Mouse (Mus musculus): ENCODE results near the gene Gjc1. TPM values are rescaled to one million over a fixed set of nuclear protein-coding genes. Genes with fewer than 3 reads are reported as not detected.
A peak's percentile ranks its signal among the peaks of the same experiment; 100 is the strongest.

The Gjc1 gene
- total and polyA plus RNA-seq, 2 experiments from 2014 or later = 18.0 to 21.3 TPM

GRCm38 (mm10) chr11:102769141-102769540 is 50.4 kb downstream of the Gjc1 start:
- no peaks in the 10 kb centered on the region; the same call in 1 of the 2 replicates for H3K4me1 ChIP-seq (ENCODE audit: insufficient read depth, low read length)
- H3K36me3 ChIP-seq (ENCODE audit: insufficient read depth, low read length) = no peaks in the 10 kb centered on the region
- H3K4me2 ChIP-seq (ENCODE audit: low read depth, low read length) = no peak overlapping the region
- 81% methylated on average over 6 of the region's 6 CpGs for WGBS
- H3K9ac ChIP-seq (replicated peaks; ENCODE audit: low read length) = no peak overlapping the region
- no peaks in the 10 kb centered on the region for H3K27me3 ChIP-seq (ENCODE audit: insufficient read depth, low read length)
- DNase-seq (ENCODE audit: low spot score) (no peak), ATAC-seq (no peak)
- TF ChIP-seq CTCF (IDR thresholded peaks at IDR 0.05; ENCODE audit: low read depth) = no peak
- H3K9me3 ChIP-seq (ENCODE audit: low read length) = no peaks in the 10 kb centered on the region
- no peak overlapping the region for H3K4me3 ChIP-seq (ENCODE audit: low read length)
- H3K27ac ChIP-seq = no peak overlapping the region

- no peak for TF ChIP-seq CTCF (IDR thresholded peaks at IDR 0.05; ENCODE audit: low read depth)
- H3K4me2 ChIP-seq (ENCODE audit: low read depth, low read length) = no peak overlapping the region
- H3K9ac ChIP-seq (replicated peaks; ENCODE audit: low read length) = no peak overlapping the region
- H3K4me1 ChIP-seq (ENCODE audit: insufficient read depth, low read length) = 0 out of 2 replicates have a peak, but pooled peaks cover 4% of the 10 kb centered on the region
- no peaks in the 10 kb centered on the region for H3K9me3 ChIP-seq (ENCODE audit: low read length)
- no peaks in the 10 kb centered on the region for H3K27me3 ChIP-seq (ENCODE audit: insufficient read depth, low read length)
- H3K36me3 ChIP-seq (ENCODE audit: insufficient read depth, low read length) = no peaks in the 10 kb centered on the region
- DNase-seq (ENCODE audit: low spot score) (no peak), ATAC-seq (0 out of 2 replicates have a peak, but pooled peaks have one; percentile 2)
- 77% methylated on average over 6 of the region's 6 CpGs for WGBS
- no peak overlapping the region for H3K4me3 ChIP-seq (ENCODE audit: low read length)
- no peak overlapping the region for H3K27ac ChIP-seq
These were observed 52.3 kb downstream of the Gjc1 start for GRCm38 (mm10) chr11:102767055-102767670.

GRCm38 (mm10) chr11:102765416-102765815 is 54.1 kb downstream of the Gjc1 start:
- H3K9me3 ChIP-seq (ENCODE audit: low read length) = no peaks in the 10 kb centered on the region
- H3K27me3 ChIP-seq (ENCODE audit: insufficient read depth, low read length) = no peaks in the 10 kb centered on the region
- H3K4me3 ChIP-seq (ENCODE audit: low read length) = no peak overlapping the region
- ATAC-seq (no peak), DNase-seq (ENCODE audit: low spot score) (no peak)
- TF ChIP-seq CTCF (IDR thresholded peaks at IDR 0.05; ENCODE audit: low read depth) = no peak
- no peak overlapping the region for H3K4me2 ChIP-seq (ENCODE audit: low read depth, low read length)
- H3K36me3 ChIP-seq (ENCODE audit: insufficient read depth, low read length) = no peaks in the 10 kb centered on the region
- 0 out of 2 replicates have a peak, but pooled peaks cover 11% of the 10 kb centered on the region for H3K4me1 ChIP-seq (ENCODE audit: insufficient read depth, low read length)
- H3K9ac ChIP-seq (replicated peaks; ENCODE audit: low read length) = no peak overlapping the region
- WGBS = 83% methylated on average over 5 of the region's 5 CpGs
- H3K27ac ChIP-seq = no peak overlapping the region

- no peak for TF ChIP-seq CTCF (IDR thresholded peaks at IDR 0.05; ENCODE audit: low read depth)
- no peaks in the 10 kb centered on the region for H3K36me3 ChIP-seq (ENCODE audit: insufficient read depth, low read length)
- 58% methylated on average over 11 of the region's 11 CpGs for WGBS
- no peak overlapping the region for H3K27ac ChIP-seq
- H3K9me3 ChIP-seq (ENCODE audit: low read length) = no peaks in the 10 kb centered on the region
- peak overlapping the region; percentile 89; the same call in 1 of the 2 replicates for H3K9ac ChIP-seq (replicated peaks; ENCODE audit: low read length)
- H3K4me1 ChIP-seq (ENCODE audit: insufficient read depth, low read length) = 0 out of 2 replicates have a peak, but pooled peaks cover 11% of the 10 kb centered on the region
- ATAC-seq (no peak), DNase-seq (ENCODE audit: low spot score) (no peak)
- H3K27me3 ChIP-seq (ENCODE audit: insufficient read depth, low read length) = no peaks in the 10 kb centered on the region
- H3K4me2 ChIP-seq (ENCODE audit: low read depth, low read length) = peak overlapping the region; percentile 97
- no peak overlapping the region for H3K4me3 ChIP-seq (ENCODE audit: low read length)
These were observed 56.3 kb downstream of the Gjc1 start for GRCm38 (mm10) chr11:102763009-102763767.

- Histone ChIP-seq H3K27me3 (ENCODE audit: insufficient read depth, low read length) (no peaks in the 10 kb centered on the region), H3K4me2 (ENCODE audit: low read depth, low read length) (peak overlapping the region; percentile 97), H3K4me3 (ENCODE audit: low read length) (peak overlapping the region; percentile 78), H3K4me1 (ENCODE audit: insufficient read depth, low read length) (0 out of 2 replicates have a peak, but pooled peaks cover 11% of the 10 kb centered on the region), H3K36me3 (ENCODE audit: insufficient read depth, low read length) (no peaks in the 10 kb centered on the region), H3K27ac (0 out of 2 replicates have a peak overlapping the region, but pooled peaks have one; percentile 62), H3K9me3 (ENCODE audit: low read length) (no peaks in the 10 kb centered on the region), H3K9ac (replicated peaks; ENCODE audit: low read length) (peak overlapping the region; percentile 89)
- TF ChIP-seq CTCF (IDR thresholded peaks at IDR 0.05; ENCODE audit: low read depth) = no peak
- WGBS = 12% methylated on average over 13 of the region's 15 CpGs
- no peak for DNase-seq (ENCODE audit: low spot score)
- peak; percentile 10; the same call in 1 of the 2 replicates for ATAC-seq
These were observed 57.3 kb downstream of the Gjc1 start for GRCm38 (mm10) chr11:102762248-102762647.

- peak; percentile 61 for DNase-seq (ENCODE audit: low spot score)
- H3K9me3 ChIP-seq (ENCODE audit: low read length) = no peaks in the 10 kb centered on the region
- H3K27ac ChIP-seq = peak within 1 kb of the TSS; percentile 62
- no peaks in the 10 kb centered on the region for H3K27me3 ChIP-seq (ENCODE audit: insufficient read depth, low read length)
- H3K4me2 ChIP-seq (ENCODE audit: low read depth, low read length) = peak within 1 kb of the TSS; percentile 97
- TF ChIP-seq CTCF (IDR thresholded peaks at IDR 0.05; ENCODE audit: low read depth) = no peak
- ATAC-seq = peak; percentile 53
- H3K4me1 ChIP-seq (ENCODE audit: insufficient read depth, low read length) = 0 out of 2 replicates have a peak, but pooled peaks cover 11% of the 10 kb centered on the region
- WGBS = 3% methylated on average over 44 of the region's 76 CpGs
- no peaks in the 10 kb centered on the region for H3K36me3 ChIP-seq (ENCODE audit: insufficient read depth, low read length)
- peak within 1 kb of the TSS; percentile 89 for H3K9ac ChIP-seq (replicated peaks; ENCODE audit: low read length)
- peak within 1 kb of the TSS; percentile 78 for H3K4me3 ChIP-seq (ENCODE audit: low read length)
These were observed 57.9 kb downstream of the Gjc1 start, which contains the start of gene Adam11 for GRCm38 (mm10) chr11:102761309-102762210. Gene Adam11 (plus strand): TSS chr11:102761439.
